Mouse (Mus musculus) large intestine, adult 2 months (tissue): Measurements from ENCODE around the gene Pcbd1. TPM values are rescaled to one million over a fixed set of nuclear protein-coding genes. Genes with fewer than 3 reads are reported as not detected.
"Not testable (repeated sequence)": the region's sequence is repeated elsewhere in the genome, so short reads cannot be mapped to it uniquely, and the experiment has no call there.

Source experiments
- DNase-seq: peaks from one replicate; pipeline ENCODE4 v3.0.0-alpha.2; 2012; ENCODE audit warnings: low read depth, low spot score
- WGBS: fragments of 180-500 bp; shearing (Covaris S2); methylation state at CpG from one replicate; pipeline ENCODE4 v1.1.7; 2018; 5-methylcytosine and 5-hydroxymethylcytosine counted together
- polyA plus RNA-seq: library from polyadenylated mRNA; depleted of rRNA; stranded (reverse); fragments of >200 nt; gene quantifications from 2 replicates; pipeline ENCODE4 v1.2.3, GENCODE M21; 2012; rRNA removed

Gene Pcbd1
- polyA plus RNA-seq, 1 experiment: 60.3 TPM

GRCm38 (mm10) chr10:61086502-61086901, 2.6 kb upstream of the Pcbd1 start:
- 53% methylated on average over 3 of the region's 3 CpGs for WGBS
- DNase-seq: no peak

GRCm38 (mm10) chr10:61088468-61088867, 663 bp upstream of the Pcbd1 start:
- WGBS: 61% methylated on average over 3 of the region's 3 CpGs

GRCm38 (mm10) chr10:61091866-61092265, 2.7 kb downstream of the Pcbd1 start:
- WGBS: 88% methylated on average over 6 of the region's 6 CpGs
- DNase-seq: no peak

More at GRCm38 (mm10) chr10:61088468-61088867, 663 bp upstream of the Pcbd1 start:
- no peak for DNase-seq

GRCm38 (mm10) chr10:61103564-61104114, 14.5 kb downstream of the Pcbd1 start:
- DNase-seq: no peak

GRCm38 (mm10) chr10:61114246-61114720, 25.2 kb downstream of the Pcbd1 start:
- WGBS: 93% methylated on average over 2 of the region's 2 CpGs
- DNase-seq: no peak

More at GRCm38 (mm10) chr10:61103564-61104114, 14.5 kb downstream of the Pcbd1 start:
- 83% methylated on average over 3 of the region's 3 CpGs for WGBS

DNA sequence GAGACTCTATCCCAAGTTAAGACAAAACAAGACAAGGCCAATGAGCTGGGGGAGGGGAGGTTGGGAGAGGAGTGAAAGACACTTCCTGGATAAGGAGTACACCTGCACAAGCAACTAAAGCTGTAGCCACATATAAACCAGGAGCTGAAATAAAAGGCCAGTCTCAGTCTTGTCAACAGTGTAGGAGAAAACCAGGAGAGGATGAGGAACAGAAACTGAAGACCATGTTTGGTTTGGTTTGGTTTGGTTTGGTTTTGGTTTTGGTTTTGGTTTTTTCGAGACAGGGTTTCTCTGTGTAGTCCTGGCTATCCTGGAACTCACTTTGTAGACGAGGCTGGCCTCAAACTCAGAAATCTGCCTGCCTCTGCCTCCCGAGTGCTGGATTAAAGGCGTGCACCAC, 32.6 kb downstream of the Pcbd1 start:
- WGBS: 77% methylated on average over 4 of the region's 4 CpGs
- not testable (repeated sequence) for DNase-seq

GRCm38 (mm10) chr10:61123276-61123913, 34.3 kb downstream of the Pcbd1 start:
- WGBS: 60% methylated on average over 3 of the region's 3 CpGs
- no peak for DNase-seq

- 92% methylated on average over 2 of the region's 2 CpGs for WGBS
- DNase-seq: no peak
These were observed 35.3 kb downstream of the Pcbd1 start for GRCm38 (mm10) chr10:61124462-61124861.

GRCm38 (mm10) chr10:61128701-61129365, 39.7 kb downstream of the Pcbd1 start:
- WGBS: 96% methylated on average over 1 of the region's 1 CpGs
- no peak for DNase-seq

- WGBS: 78% methylated on average over 3 of the region's 3 CpGs
- no peak for DNase-seq
These were observed 41.8 kb downstream of the Pcbd1 start for GRCm38 (mm10) chr10:61130959-61131358.

DNA sequence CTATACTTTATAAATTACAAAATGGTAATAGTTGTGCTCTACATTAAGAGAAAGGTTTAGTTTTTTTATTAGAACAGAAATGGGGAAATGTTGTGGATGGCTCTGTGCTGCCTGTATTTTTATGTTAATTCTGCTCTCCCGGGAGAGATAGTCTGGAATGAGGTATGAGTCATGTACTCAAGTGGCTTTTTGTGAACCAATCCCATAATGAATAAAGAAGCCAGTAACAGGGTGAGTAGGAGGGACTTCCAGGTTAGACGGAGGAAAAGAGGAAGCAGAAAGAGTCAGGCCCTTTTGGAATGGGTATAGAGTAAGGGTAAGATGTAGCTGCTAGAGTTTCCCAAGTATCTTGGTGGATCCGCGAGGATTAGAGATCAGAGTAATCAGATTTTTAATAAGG, 44.9 kb downstream of the Pcbd1 start:
- no peak for DNase-seq
- 73% methylated on average over 4 of the region's 4 CpGs for WGBS

- no peak for DNase-seq
These were observed 46.2 kb downstream of the Pcbd1 start for GRCm38 (mm10) chr10:61135226-61135839.

GRCm38 (mm10) chr10:61137567-61137966, 48.4 kb downstream of the Pcbd1 start:
- no peak for DNase-seq
- WGBS: 24% methylated on average over 1 of the region's 1 CpGs

More at GRCm38 (mm10) chr10:61135226-61135839, 46.2 kb downstream of the Pcbd1 start:
- WGBS: 48% methylated on average over 3 of the region's 3 CpGs

- DNase-seq: no peak
- 72% methylated on average over 2 of the region's 2 CpGs for WGBS
These were observed 54.2 kb downstream of the Pcbd1 start for GRCm38 (mm10) chr10:61143343-61143742.

Other genes with a start within 250 kb of the Pcbd1 start
- gene Sgpl1, start 58.4 kb downstream of the Pcbd1 start, polyA plus RNA-seq: 58.0 and 161 TPM in 2 replicates
- gene Tbata, start 82.6 kb downstream of the Pcbd1 start, polyA plus RNA-seq: 0.11 and 0.14 TPM in 2 replicates
- 0.99 and 1.7 TPM in 2 replicates for gene Adamts14, start 184.1 kb downstream of the Pcbd1 start, polyA plus RNA-seq
- 1.2 and 1.8 TPM in 2 replicates for gene Prf1, start 208.5 kb downstream of the Pcbd1 start, polyA plus RNA-seq